Mouse (Mus musculus): ENCODE data around the gene Gm853. TPM values are rescaled to one million over a fixed set of nuclear protein-coding genes. Genes with fewer than 3 reads are reported as not detected.

The Gm853 gene
- polyA plus RNA-seq, 1 experiment from 2014 or later = 0.34 TPM

- Histone ChIP-seq H3K27me3 (no peaks in the 10 kb centered on the region), H3K36me3 (no peaks in the 10 kb centered on the region), H3K9me3 (no peaks in the 10 kb centered on the region), H3K4me3 (no peak overlapping the region), H3K4me2 (replicated peaks) (no peak overlapping the region), H3K27ac (replicated peaks) (no peak overlapping the region), H3K4me1 (peaks cover 3% of the 10 kb centered on the region; the same call in 1 of the 2 replicates), H3K9ac (replicated peaks) (no peak overlapping the region)
- 57% methylated on average over 4 of the region's 4 CpGs for WGBS
- no peak for ATAC-seq (replicated peaks)
These were observed 40.3 kb downstream of the Gm853 start for GRCm38 (mm10) chr4:130181886-130182285.

- Histone ChIP-seq H3K36me3 (no peaks in the 10 kb centered on the region), H3K27me3 (no peaks in the 10 kb centered on the region), H3K9me3 (no peaks in the 10 kb centered on the region), H3K9ac (replicated peaks) (no peak overlapping the region), H3K4me3 (no peak overlapping the region), H3K27ac (replicated peaks) (no peak overlapping the region), H3K4me2 (replicated peaks) (no peak overlapping the region), H3K4me1 (peaks cover 3% of the 10 kb centered on the region; the same call in 1 of the 2 replicates)
- no peak for ATAC-seq (replicated peaks)
- 63% methylated on average over 7 of the region's 7 CpGs for WGBS
These were observed 41.1 kb downstream of the Gm853 start for GRCm38 (mm10) chr4:130180909-130181602.

DNA sequence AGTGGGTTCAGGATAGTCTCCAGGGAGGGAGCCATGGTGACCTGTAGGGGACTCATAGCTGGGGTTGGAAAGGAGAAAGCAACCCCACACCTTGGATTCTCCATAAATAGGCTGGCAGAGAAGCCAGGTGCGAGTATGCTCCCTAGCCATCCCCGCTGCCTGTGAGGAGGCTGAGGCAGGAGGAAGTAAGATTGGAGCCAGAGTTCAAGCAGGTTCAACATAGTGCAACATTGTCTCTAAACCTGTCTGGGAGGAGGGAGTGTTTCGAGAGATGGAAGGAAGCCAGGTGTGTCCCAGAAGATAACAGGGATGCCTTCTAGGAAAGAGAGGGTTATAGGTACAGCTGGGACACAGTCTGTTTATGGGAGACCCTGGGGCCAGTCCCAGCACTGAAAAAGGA, 42.3 kb downstream of the Gm853 start:
- Histone ChIP-seq H3K4me2 (replicated peaks) (no peak overlapping the region), H3K9me3 (no peaks in the 10 kb centered on the region), H3K27me3 (peaks cover under 1% of the 10 kb centered on the region; the same call in 1 of the 2 replicates), H3K27ac (replicated peaks) (no peak overlapping the region), H3K9ac (replicated peaks) (no peak overlapping the region), H3K36me3 (no peaks in the 10 kb centered on the region), H3K4me1 (peaks cover 11% of the 10 kb centered on the region), H3K4me3 (no peak overlapping the region)
- WGBS = 90% methylated on average over 3 of the region's 3 CpGs
- ATAC-seq (replicated peaks) = no peak

DNA sequence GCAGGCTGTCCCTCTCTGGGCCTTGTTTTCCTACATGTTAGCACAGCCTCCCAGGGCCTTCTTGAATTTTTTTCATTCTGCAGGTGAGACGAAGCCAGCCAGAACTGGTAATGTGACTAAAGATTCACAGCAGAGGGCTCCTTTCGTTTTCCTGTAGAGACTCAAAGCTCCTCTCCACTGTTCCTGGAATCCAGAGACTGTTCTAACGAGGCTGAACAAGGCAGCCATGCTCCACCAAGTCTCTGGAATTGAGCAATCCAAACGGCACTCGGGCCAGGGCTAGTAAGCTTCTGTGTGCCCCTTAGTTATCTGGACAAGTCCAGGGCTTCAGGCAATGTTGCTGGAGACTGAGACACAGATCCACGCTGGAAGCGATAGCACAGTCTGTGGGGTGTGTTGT, 44.7 kb downstream of the Gm853 start:
- Histone ChIP-seq H3K27me3 (peaks cover 15% of the 10 kb centered on the region), H3K4me1 (peaks cover 16% of the 10 kb centered on the region)

DNA sequence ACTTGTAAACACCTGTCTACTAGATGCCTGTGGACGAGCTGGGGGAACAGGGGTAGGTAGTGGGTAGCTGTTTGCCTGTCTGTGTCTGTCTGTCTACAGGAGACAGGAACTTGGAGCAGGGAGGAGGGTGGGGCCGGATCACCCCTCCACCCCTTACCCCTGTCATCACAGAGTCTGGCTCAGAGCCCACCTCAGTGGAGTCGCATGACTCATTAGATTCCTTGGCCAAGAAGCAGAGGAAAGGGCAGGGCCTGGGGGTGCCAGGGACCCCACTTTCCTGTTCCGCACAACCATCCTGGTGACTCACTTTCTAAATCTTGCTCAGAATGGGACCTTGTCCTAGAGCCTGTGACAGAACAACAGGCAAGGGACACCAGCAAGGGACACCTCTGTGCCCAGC, 45.1 kb downstream of the Gm853 start:
- Histone ChIP-seq H3K9me3 (no peaks in the 10 kb centered on the region), H3K4me2 (replicated peaks) (no peak overlapping the region), H3K4me1 (peaks cover 16% of the 10 kb centered on the region), H3K4me3 (no peak overlapping the region), H3K27me3 (peaks cover 15% of the 10 kb centered on the region), H3K36me3 (no peaks in the 10 kb centered on the region), H3K27ac (replicated peaks) (no peak overlapping the region), H3K9ac (replicated peaks) (no peak overlapping the region)
- no peak for ATAC-seq (replicated peaks)
- 64% methylated on average over 4 of the region's 4 CpGs for WGBS

More for the DNA sequence above, 44.7 kb downstream of the Gm853 start:
- H3K36me3 ChIP-seq = no peaks in the 10 kb centered on the region
- H3K27ac ChIP-seq (replicated peaks) = no peak overlapping the region
- WGBS = 55% methylated on average over 7 of the region's 7 CpGs
- no peak overlapping the region for H3K4me2 ChIP-seq (replicated peaks)
- no peak overlapping the region for H3K4me3 ChIP-seq
- no peaks in the 10 kb centered on the region for H3K9me3 ChIP-seq
- ATAC-seq (replicated peaks) = no peak
- H3K9ac ChIP-seq (replicated peaks) = no peak overlapping the region

DNA sequence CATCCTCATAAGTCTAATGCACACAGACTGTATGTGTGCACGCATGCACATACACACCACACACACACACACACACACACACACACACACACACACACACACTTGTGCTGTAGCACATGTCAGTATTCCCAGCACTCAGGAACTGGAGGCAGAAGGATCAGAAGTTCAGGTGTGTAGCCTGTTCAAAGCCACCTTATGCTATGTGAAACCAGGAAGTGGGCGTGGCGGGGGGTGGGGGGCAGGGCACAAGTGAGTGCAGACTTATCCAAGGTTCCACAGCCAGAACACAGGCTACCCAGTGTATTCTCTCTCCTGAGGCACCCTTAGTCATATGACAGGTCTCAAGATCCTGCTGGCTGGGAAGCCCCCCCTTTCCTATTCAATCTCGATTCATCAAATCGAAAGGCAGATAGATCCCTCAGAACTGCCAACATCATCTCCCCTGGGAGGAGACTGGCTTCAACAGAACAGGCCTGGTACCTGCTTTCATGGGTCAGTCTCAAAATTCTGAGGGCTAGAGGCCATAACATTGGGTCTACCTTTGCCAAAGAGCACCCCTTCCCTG, 46.0 kb downstream of the Gm853 start:
- no peaks in the 10 kb centered on the region for H3K9me3 ChIP-seq
- H3K4me1 ChIP-seq = peaks cover 13% of the 10 kb centered on the region
- no peak overlapping the region for H3K4me2 ChIP-seq (replicated peaks)
- H3K27ac ChIP-seq (replicated peaks) = no peak overlapping the region
- H3K4me3 ChIP-seq = no peak overlapping the region
- H3K36me3 ChIP-seq = no peaks in the 10 kb centered on the region
- 84% methylated on average over 5 of the region's 5 CpGs for WGBS
- H3K27me3 ChIP-seq = peaks cover 15% of the 10 kb centered on the region
- no peak overlapping the region for H3K9ac ChIP-seq (replicated peaks)
- no peak for ATAC-seq (replicated peaks)

- WGBS = 1% methylated on average over 14 of the region's 14 CpGs
- Histone ChIP-seq H3K4me3 (no peak within 1 kb of the TSS), H3K27ac (replicated peaks) (no peak within 1 kb of the TSS), H3K9me3 (no peaks in the 10 kb centered on the region), H3K4me2 (replicated peaks) (0 out of 2 replicates have a peak within 1 kb of the TSS, but pooled peaks have one; percentile 13), H3K27me3 (peaks cover 15% of the 10 kb centered on the region), H3K36me3 (no peaks in the 10 kb centered on the region), H3K9ac (replicated peaks) (no peak within 1 kb of the TSS), H3K4me1 (peaks cover 13% of the 10 kb centered on the region)
- ATAC-seq (replicated peaks) = no peak
These were observed 47.0 kb downstream of the Gm853 start, which contains the start of gene Tinagl1 for GRCm38 (mm10) chr4:130175072-130175711. TSS of gene Tinagl1 (minus strand) at chr4:130175122.

GRCm38 (mm10) chr4:130174335-130175031, 47.7 kb downstream of the Gm853 start:
- Histone ChIP-seq H3K36me3 (no peaks in the 10 kb centered on the region), H3K4me2 (replicated peaks) (0 out of 2 replicates have a peak overlapping the region, but pooled peaks have one; percentile 13), H3K9ac (replicated peaks) (no peak overlapping the region), H3K27ac (replicated peaks) (no peak overlapping the region), H3K27me3 (peaks cover 15% of the 10 kb centered on the region), H3K4me3 (no peak overlapping the region), H3K9me3 (no peaks in the 10 kb centered on the region), H3K4me1 (peaks cover 13% of the 10 kb centered on the region)
- WGBS = 4% methylated on average over 25 of the region's 25 CpGs
- ATAC-seq (replicated peaks) = no peak

DNA sequence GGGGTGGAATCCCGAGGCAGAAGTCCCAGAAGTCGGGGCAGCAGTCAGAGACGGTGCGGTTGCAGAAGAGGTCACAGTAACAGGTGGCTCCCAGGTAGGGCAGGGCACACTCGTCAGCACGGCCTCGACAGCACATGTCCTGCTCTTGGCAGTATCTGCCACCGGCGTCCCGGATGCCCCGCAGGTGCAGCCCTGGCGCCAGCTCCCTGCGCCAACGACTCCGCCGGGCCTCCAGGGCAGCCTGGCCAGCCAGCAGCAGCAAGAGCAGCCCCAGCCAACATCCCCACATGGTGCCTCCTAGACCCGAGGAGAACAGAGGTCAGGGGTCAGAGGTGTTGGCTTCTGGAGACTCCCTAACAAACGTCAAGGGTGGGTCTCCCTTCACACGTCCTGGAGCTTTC, 48.3 kb downstream of the Gm853 start:
- no peaks in the 10 kb centered on the region for H3K9me3 ChIP-seq
- WGBS = 44% methylated on average over 19 of the region's 19 CpGs
- no peak overlapping the region for H3K4me3 ChIP-seq
- ATAC-seq (replicated peaks) = no peak
- H3K27ac ChIP-seq (replicated peaks) = no peak overlapping the region
- H3K27me3 ChIP-seq = peaks cover 15% of the 10 kb centered on the region
- H3K9ac ChIP-seq (replicated peaks) = no peak overlapping the region
- H3K36me3 ChIP-seq = no peaks in the 10 kb centered on the region
- no peak overlapping the region for H3K4me2 ChIP-seq (replicated peaks)
- H3K4me1 ChIP-seq = peaks cover 13% of the 10 kb centered on the region

DNA sequence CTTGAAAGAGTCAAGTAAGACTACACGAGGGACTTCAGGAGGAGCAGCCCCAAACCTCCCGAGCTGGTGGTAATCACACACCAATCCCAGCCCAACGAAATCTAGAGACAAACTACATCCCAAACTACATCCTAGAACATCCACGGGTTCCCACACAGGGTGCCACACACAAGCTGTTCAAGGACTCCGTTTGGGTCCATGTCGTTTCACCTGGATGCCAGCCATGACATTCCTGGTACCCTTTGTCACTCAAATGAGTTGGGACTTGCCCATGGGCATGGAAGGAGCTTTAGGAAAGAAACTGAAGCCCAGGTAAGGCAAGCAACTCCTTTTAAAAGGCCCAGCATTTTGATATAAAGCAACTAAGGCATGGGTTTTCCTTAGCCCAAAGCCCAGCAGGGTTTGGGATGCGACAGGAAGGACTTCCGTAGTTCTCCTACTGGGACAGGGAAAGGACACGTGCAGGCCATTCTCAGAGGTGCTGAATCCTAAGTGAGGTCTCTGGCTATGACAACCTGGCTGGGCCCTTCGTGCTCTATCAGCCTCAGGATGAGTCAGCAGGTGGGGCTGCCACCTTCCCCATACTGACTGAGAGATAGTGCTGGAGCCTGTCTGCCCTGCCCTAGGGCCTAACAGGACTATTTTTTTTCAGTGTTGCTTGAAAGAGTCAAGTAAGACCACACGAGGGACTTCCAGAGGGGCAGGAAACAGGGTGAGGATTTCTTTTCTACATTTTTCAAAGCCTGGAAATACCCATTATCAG, 49.0 kb downstream of the Gm853 start:
- Histone ChIP-seq H3K4me3 (no peak overlapping the region), H3K27ac (replicated peaks) (no peak overlapping the region), H3K36me3 (no peaks in the 10 kb centered on the region), H3K27me3 (peaks cover 15% of the 10 kb centered on the region), H3K9me3 (no peaks in the 10 kb centered on the region), H3K9ac (replicated peaks) (no peak overlapping the region), H3K4me2 (replicated peaks) (no peak overlapping the region), H3K4me1 (peaks cover 18% of the 10 kb centered on the region)
- no peak for ATAC-seq (replicated peaks)
- 71% methylated on average over 11 of the region's 11 CpGs for WGBS

- 72% methylated on average over 11 of the region's 11 CpGs for WGBS
- Histone ChIP-seq H3K4me2 (replicated peaks) (no peak overlapping the region), H3K27me3 (peaks cover 15% of the 10 kb centered on the region)
These were observed 50.0 kb downstream of the Gm853 start for GRCm38 (mm10) chr4:130171951-130172765.

More at GRCm38 (mm10) chr4:130171951-130172765, 50.0 kb downstream of the Gm853 start:
- Histone ChIP-seq H3K4me1 (peaks cover 24% of the 10 kb centered on the region), H3K9ac (replicated peaks) (no peak overlapping the region), H3K27ac (replicated peaks) (no peak overlapping the region), H3K4me3 (no peak overlapping the region), H3K36me3 (no peaks in the 10 kb centered on the region), H3K9me3 (no peaks in the 10 kb centered on the region)
- no peak for ATAC-seq (replicated peaks)

Data from forebrain, embryonic 15.5 days (tissue).